Mouse (Mus musculus): ENCODE data around the gene Gna14.
A peak's percentile ranks its signal among the peaks of the same experiment; 100 is the strongest.

Gna14 gene

DNA sequence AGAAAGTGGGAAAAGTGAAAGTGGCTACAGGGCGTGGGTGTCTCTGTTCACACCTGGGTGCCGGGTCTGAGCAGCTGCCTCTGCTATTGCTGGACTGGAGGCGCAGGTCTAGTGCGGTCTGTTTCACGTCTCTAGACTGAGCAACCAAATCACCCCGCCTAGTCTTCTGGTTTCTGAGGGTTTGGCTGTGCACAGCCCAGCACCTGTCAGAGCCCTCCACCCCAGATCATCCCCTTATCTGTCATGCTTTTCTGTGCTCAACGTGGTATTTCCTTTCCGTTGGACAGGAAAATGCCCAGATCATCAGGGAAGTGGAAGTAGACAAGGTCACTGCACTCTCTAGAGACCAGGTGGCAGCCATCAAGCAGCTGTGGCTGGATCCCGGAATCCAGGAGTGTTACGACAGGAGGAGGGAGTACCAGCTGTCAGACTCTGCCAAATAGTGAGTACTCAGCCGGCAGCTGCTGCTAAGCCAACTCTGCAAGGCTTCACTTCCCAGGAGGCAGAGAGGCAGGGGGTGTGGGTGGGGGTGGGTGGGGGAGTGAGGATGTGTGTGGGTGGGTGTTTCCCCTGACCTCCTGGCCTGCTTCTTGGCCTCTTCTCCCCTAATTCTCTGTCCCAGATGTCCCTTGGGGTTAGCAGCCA lies 163.2 kb downstream of the Gna14 start:
- DNase-seq = peak; percentile 80

DNA sequence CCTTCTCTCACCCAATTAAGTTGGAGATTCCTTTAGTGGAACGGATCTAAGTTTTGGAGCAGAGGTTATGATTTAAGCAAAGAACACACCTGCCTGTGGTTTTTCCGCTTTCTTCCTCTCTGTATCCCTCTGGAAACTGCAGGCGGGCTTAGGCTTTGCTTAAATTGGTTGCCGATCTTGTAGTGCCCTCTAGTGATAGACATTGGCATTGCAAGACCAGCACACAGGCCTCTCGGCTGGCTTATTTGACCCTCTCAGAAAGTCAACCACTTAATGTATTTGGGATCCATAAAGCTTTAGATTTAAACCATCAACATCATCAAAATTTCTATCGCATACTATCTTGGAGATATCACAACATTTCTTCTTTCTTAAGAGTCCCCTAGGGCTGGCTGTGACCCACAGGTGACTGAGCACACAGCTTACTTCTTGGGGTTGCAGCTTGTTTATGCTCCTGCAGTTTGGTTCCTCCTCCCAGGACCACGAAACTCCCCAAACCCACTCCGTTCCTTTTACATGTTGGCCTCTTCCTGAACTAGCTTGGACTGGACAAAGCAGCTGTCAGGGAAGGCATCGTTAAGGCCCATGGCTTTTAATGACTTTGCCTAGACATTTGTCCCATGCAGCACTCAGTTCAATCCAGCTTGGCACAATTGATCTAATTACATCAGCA lies 163.9 kb downstream of the Gna14 start:
- DNase-seq = peak; percentile 89

DNA sequence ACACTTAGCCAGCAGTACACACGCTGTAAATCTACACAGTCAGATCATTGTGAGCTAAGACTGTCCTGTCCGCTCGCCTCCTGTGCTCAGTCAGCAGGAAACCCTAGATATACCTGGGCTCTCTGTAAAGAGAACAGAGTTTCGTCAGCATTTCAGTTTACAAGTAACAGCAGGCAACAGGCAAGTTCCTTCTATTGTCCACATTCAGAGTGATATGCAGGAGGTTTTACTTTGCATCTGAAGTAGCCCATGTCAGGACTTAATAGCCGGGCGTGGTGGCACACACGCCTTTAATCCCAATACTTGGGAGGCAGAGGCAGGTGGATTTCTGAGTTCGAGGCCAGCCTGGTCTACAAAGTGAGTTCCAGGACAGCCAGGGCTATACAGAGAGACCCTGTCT lies 166.5 kb downstream of the Gna14 start:
- DNase-seq = no peak

- DNase-seq = no peak
These were observed 172.1 kb downstream of the Gna14 start for GRCm38 (mm10) chr19:16607634-16608033.

DNA sequence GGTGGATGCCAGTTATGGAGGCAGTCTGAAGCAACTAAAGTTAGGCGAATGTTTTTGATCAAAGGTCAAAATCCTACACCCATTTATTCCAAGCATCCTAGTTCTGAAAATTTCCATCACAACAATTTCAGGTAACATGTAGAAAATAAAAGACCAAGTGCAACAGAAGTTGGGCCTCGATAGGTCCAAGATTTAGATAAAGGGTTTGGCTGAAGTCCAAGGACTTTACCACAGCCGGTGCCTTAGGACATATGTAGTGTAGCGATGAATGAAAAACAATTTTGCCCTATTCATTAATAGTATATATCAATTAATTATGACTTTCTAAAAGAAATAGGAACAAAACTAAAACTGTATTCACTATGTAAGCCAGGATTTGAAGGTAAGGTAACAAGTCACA lies 187.6 kb downstream of the Gna14 start:
- no peak for DNase-seq

GRCm38 (mm10) chr19:16624994-16625393 lies 189.4 kb downstream of the Gna14 start:
- DNase-seq = no peak

DNA sequence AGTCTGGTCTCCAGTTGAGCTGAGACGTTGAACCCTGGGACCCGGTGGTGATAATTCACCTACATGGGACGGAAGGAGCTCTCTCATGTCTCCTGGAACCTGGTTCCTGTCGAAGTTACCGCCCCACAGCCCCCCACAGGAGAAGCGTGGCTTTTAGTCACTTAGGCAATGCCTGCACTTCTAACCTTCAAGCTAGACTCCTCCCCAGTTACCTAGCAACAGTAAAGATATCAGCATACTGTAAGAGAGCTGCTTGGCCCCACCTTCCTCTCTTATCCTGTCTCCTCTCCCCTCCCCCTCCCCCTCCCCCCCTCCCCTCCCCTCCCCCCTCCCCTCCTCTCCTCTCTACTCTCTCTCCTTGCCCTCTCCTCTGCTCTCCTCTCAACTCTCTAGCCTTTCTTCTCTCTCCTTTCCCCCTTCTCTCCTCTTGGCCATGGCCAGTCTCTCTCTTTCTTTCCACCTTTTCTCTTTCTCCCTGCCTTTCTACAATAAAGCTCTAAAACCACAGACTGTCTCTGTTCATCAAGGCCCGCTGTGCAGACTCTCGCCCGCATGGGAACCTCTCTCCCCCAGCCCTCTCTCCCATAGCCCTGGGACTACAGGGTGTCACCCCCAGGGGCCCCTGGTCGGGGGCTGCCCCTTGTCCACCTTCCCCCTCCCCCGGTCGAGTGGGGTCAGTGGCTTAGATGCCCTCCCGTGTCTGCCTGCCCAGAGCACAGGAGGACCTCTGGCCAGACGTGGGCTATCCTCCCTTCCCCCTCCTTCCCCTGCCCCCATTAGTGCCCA lies 190.2 kb downstream of the Gna14 start:
- DNase-seq = no peak

Measured in retina, postnatal 1 day (tissue).